Mouse (Mus musculus): ENCODE data around the gene Tom1.

The Tom1 gene

GRCm38 (mm10) chr8:75033511-75034243, at the start of gene Tom1:
TSS of gene Tom1 (plus strand) at chr8:75033705.
- peaks cover 71% of the 10 kb centered on the region for H3K4me1 ChIP-seq (replicated peaks; ENCODE audit: low read depth, low read length)
- no peaks in the 10 kb centered on the region for H3K27me3 ChIP-seq (ENCODE audit: insufficient read depth, low read length)
- H3K36me3 ChIP-seq (ENCODE audit: insufficient read depth, low read length), result peaks cover 64% of the 10 kb centered on the region
- TF ChIP-seq CTCF (conservative IDR thresholded peaks at IDR 0.05; ENCODE audit: low read length) (no peak), POU5F1 (IDR thresholded peaks at IDR 0.05; ENCODE audit: borderline replicate concordance, low read length) (no peak), NANOG (IDR thresholded peaks at IDR 0.05; ENCODE audit: borderline replicate concordance, low read length) (no peak)
- no peaks in the 10 kb centered on the region for H3K9me3 ChIP-seq (ENCODE audit: low read length)
- H3K4me3 ChIP-seq (replicated peaks; ENCODE audit: low read length), result peak within 1 kb of the TSS; percentile 86

- Histone ChIP-seq H3K4me3 (replicated peaks; ENCODE audit: low read length) (peak overlapping the region; percentile 51; the same call in 1 of the 2 replicates), H3K36me3 (ENCODE audit: insufficient read depth, low read length) (no peaks in the 10 kb centered on the region), H3K4me1 (replicated peaks; ENCODE audit: low read depth, low read length) (peaks cover 55% of the 10 kb centered on the region), H3K27me3 (ENCODE audit: insufficient read depth, low read length) (no peaks in the 10 kb centered on the region), H3K9me3 (ENCODE audit: low read length) (no peaks in the 10 kb centered on the region)
- TF ChIP-seq CTCF (conservative IDR thresholded peaks at IDR 0.05; ENCODE audit: low read length) (no peak), POU5F1 (IDR thresholded peaks at IDR 0.05; ENCODE audit: borderline replicate concordance, low read length) (no peak), NANOG (IDR thresholded peaks at IDR 0.05; ENCODE audit: borderline replicate concordance, low read length) (no peak)
These were observed 46.1 kb upstream of the Tom1 start for GRCm38 (mm10) chr8:74987436-74987835.

- no peak overlapping the region for H3K4me3 ChIP-seq (replicated peaks; ENCODE audit: low read length)
- no peaks in the 10 kb centered on the region for H3K36me3 ChIP-seq (ENCODE audit: insufficient read depth, low read length)
- no peaks in the 10 kb centered on the region for H3K9me3 ChIP-seq (ENCODE audit: low read length)
- H3K4me1 ChIP-seq (replicated peaks; ENCODE audit: low read depth, low read length), result peaks cover 61% of the 10 kb centered on the region
- H3K27me3 ChIP-seq (ENCODE audit: insufficient read depth, low read length), result no peaks in the 10 kb centered on the region
- TF ChIP-seq POU5F1 (IDR thresholded peaks at IDR 0.05; ENCODE audit: borderline replicate concordance, low read length) (no peak), CTCF (conservative IDR thresholded peaks at IDR 0.05; ENCODE audit: low read length) (no peak), NANOG (IDR thresholded peaks at IDR 0.05; ENCODE audit: borderline replicate concordance, low read length) (no peak)
These were observed 43.5 kb upstream of the Tom1 start for GRCm38 (mm10) chr8:74990021-74990420.

GRCm38 (mm10) chr8:74993081-74993474, 40.4 kb upstream of the Tom1 start, which contains the start of gene Hmgxb4:
TSS of gene Hmgxb4 (plus strand) at chr8:74993356.
- TF ChIP-seq POU5F1 (IDR thresholded peaks at IDR 0.05; ENCODE audit: borderline replicate concordance, low read length) (no peak), NANOG (IDR thresholded peaks at IDR 0.05; ENCODE audit: borderline replicate concordance, low read length) (no peak), CTCF (conservative IDR thresholded peaks at IDR 0.05; ENCODE audit: low read length) (no peak)
- H3K4me3 ChIP-seq (replicated peaks; ENCODE audit: low read length), result peak within 1 kb of the TSS; percentile 89
- peaks cover 12% of the 10 kb centered on the region for H3K36me3 ChIP-seq (ENCODE audit: insufficient read depth, low read length)
- no peaks in the 10 kb centered on the region for H3K27me3 ChIP-seq (ENCODE audit: insufficient read depth, low read length)
- H3K4me1 ChIP-seq (replicated peaks; ENCODE audit: low read depth, low read length), result peaks cover 77% of the 10 kb centered on the region
- H3K9me3 ChIP-seq (ENCODE audit: low read length), result no peaks in the 10 kb centered on the region

GRCm38 (mm10) chr8:74993475-74994451, 39.7 kb upstream of the Tom1 start:
- no peak for TF ChIP-seq NANOG (IDR thresholded peaks at IDR 0.05; ENCODE audit: borderline replicate concordance, low read length)
- TF ChIP-seq CTCF (conservative IDR thresholded peaks at IDR 0.05; ENCODE audit: low read length), result no peak
- no peak for TF ChIP-seq POU5F1 (IDR thresholded peaks at IDR 0.05; ENCODE audit: borderline replicate concordance, low read length)
- Histone ChIP-seq H3K9me3 (ENCODE audit: low read length) (no peaks in the 10 kb centered on the region), H3K4me3 (replicated peaks; ENCODE audit: low read length) (peak overlapping the region; percentile 89)

GRCm38 (mm10) chr8:74994540-74994939, 39.0 kb upstream of the Tom1 start:
- H3K27me3 ChIP-seq (ENCODE audit: insufficient read depth, low read length), result no peaks in the 10 kb centered on the region
- peaks cover 78% of the 10 kb centered on the region for H3K4me1 ChIP-seq (replicated peaks; ENCODE audit: low read depth, low read length)
- TF ChIP-seq NANOG (IDR thresholded peaks at IDR 0.05; ENCODE audit: borderline replicate concordance, low read length), result no peak
- no peak for TF ChIP-seq POU5F1 (IDR thresholded peaks at IDR 0.05; ENCODE audit: borderline replicate concordance, low read length)
- H3K4me3 ChIP-seq (replicated peaks; ENCODE audit: low read length), result peak overlapping the region; percentile 89
- H3K36me3 ChIP-seq (ENCODE audit: insufficient read depth, low read length), result peaks cover 25% of the 10 kb centered on the region
- H3K9me3 ChIP-seq (ENCODE audit: low read length), result no peaks in the 10 kb centered on the region

More at GRCm38 (mm10) chr8:74993475-74994451, 39.7 kb upstream of the Tom1 start:
- peaks cover 17% of the 10 kb centered on the region for H3K36me3 ChIP-seq (ENCODE audit: insufficient read depth, low read length)
- peaks cover 79% of the 10 kb centered on the region for H3K4me1 ChIP-seq (replicated peaks; ENCODE audit: low read depth, low read length)
- no peaks in the 10 kb centered on the region for H3K27me3 ChIP-seq (ENCODE audit: insufficient read depth, low read length)

GRCm38 (mm10) chr8:75000431-75000830, 33.1 kb upstream of the Tom1 start:
- H3K4me1 ChIP-seq (replicated peaks; ENCODE audit: low read depth, low read length), result peaks cover 63% of the 10 kb centered on the region
- peaks cover 62% of the 10 kb centered on the region for H3K36me3 ChIP-seq (ENCODE audit: insufficient read depth, low read length)
- TF ChIP-seq CTCF (conservative IDR thresholded peaks at IDR 0.05; ENCODE audit: low read length), result no peak
- TF ChIP-seq POU5F1 (IDR thresholded peaks at IDR 0.05; ENCODE audit: borderline replicate concordance, low read length), result no peak
- no peak for TF ChIP-seq NANOG (IDR thresholded peaks at IDR 0.05; ENCODE audit: borderline replicate concordance, low read length)
- H3K27me3 ChIP-seq (ENCODE audit: insufficient read depth, low read length), result 0 out of 2 replicates have a peak, but pooled peaks cover 3% of the 10 kb centered on the region
- H3K4me3 ChIP-seq (replicated peaks; ENCODE audit: low read length), result no peak overlapping the region
- H3K9me3 ChIP-seq (ENCODE audit: low read length), result no peaks in the 10 kb centered on the region

- no peaks in the 10 kb centered on the region for H3K9me3 ChIP-seq (ENCODE audit: low read length)
- no peak for TF ChIP-seq NANOG (IDR thresholded peaks at IDR 0.05; ENCODE audit: borderline replicate concordance, low read length)
- no peak for TF ChIP-seq CTCF (conservative IDR thresholded peaks at IDR 0.05; ENCODE audit: low read length)
- TF ChIP-seq POU5F1 (IDR thresholded peaks at IDR 0.05; ENCODE audit: borderline replicate concordance, low read length), result no peak
- no peaks in the 10 kb centered on the region for H3K27me3 ChIP-seq (ENCODE audit: insufficient read depth, low read length)
- peaks cover 56% of the 10 kb centered on the region for H3K36me3 ChIP-seq (ENCODE audit: insufficient read depth, low read length)
- peaks cover 79% of the 10 kb centered on the region for H3K4me1 ChIP-seq (replicated peaks; ENCODE audit: low read depth, low read length)
- H3K4me3 ChIP-seq (replicated peaks; ENCODE audit: low read length), result no peak overlapping the region
These were observed 24.7 kb upstream of the Tom1 start for GRCm38 (mm10) chr8:75008826-75009225.

All from E14TG2a.4 (cell line).